Mouse (Mus musculus) limb, embryonic 11.5 days (tissue): ENCODE data around the gene Tspear. TPM values are rescaled to one million over a fixed set of nuclear protein-coding genes. Genes with fewer than 3 reads are reported as not detected.

Experiments
- ATAC-seq: fragments of 200-750 bp; cut with Nextera tagmentation; 2 replicates; pipeline ENCODE4 v1.8.0; 2017; ENCODE audit warnings: low read depth; ENCODE audit not compliant: insufficient number of reproducible peaks, low FRiP score, low TSS enrichment
- DNase-seq: peaks from one replicate; pipeline ENCODE4 v3.0.0-alpha.2; 2015; ENCODE audit warnings: low spot score
- H3K27ac ChIP-seq: fragments of 300-500 bp; sonication (generic); replicated peaks from 2 replicates; pipeline ENCODE4 v1.5.1; 2014; ENCODE audit warnings: low read depth, mild to moderate bottlenecking, low read length
- H3K27me3 ChIP-seq: fragments of 300-500 bp; sonication (generic); 2 replicates; pipeline ENCODE4 v1.6.1; 2014; ENCODE audit warnings: mild to moderate bottlenecking, low read length, mixed read lengths; ENCODE audit not compliant: control insufficient read depth, insufficient read depth
- H3K36me3 ChIP-seq: fragments of 300-500 bp; sonication (generic); 2 replicates; pipeline ENCODE4 v1.6.1; 2014; ENCODE audit warnings: mild to moderate bottlenecking, low read length, moderate library complexity, mixed read lengths; ENCODE audit not compliant: control insufficient read depth, insufficient read depth
- H3K4me1 ChIP-seq: fragments of 300-500 bp; sonication (generic); 2 replicates; pipeline ENCODE4 v1.6.1; 2014; ENCODE audit warnings: low read length, mixed read lengths; ENCODE audit not compliant: control insufficient read depth, insufficient read depth
- H3K4me2 ChIP-seq: fragments of 300-500 bp; sonication (generic); 2 replicates; pipeline ENCODE4 v1.6.1; 2014; ENCODE audit warnings: low read depth, mild to moderate bottlenecking, moderate library complexity; ENCODE audit not compliant: severe bottlenecking
- H3K4me3 ChIP-seq: fragments of 300-500 bp; sonication (generic); 2 replicates; pipeline ENCODE4 v1.5.1; 2014; ENCODE audit warnings: low read depth, low read length
- H3K9ac ChIP-seq: fragments of 300-500 bp; sonication (generic); 2 replicates; pipeline ENCODE4 v1.6.1; 2014; ENCODE audit warnings: mild to moderate bottlenecking, low read length
- H3K9me3 ChIP-seq: fragments of 300-500 bp; sonication (generic); 2 replicates; pipeline ENCODE4 v1.6.1; 2016; ENCODE audit warnings: low read length; ENCODE audit not compliant: control insufficient read depth
- WGBS: fragments of 180-500 bp; shearing (Covaris S2); extraction: QIAGEN DNeasy Blood & Tissue Kit; methylation state at CpG from one replicate; pipeline ENCODE4 v1.1.7; 2014; 5-methylcytosine and 5-hydroxymethylcytosine counted together
- polyA plus RNA-seq: library from polyadenylated mRNA; unstranded; fragments of >200 nt; fragmentation: Nextera tagmentation; extraction: Ambion mirVana; gene quantifications from 2 replicates; pipeline ENCODE4 v1.2.1, GENCODE M21; 2014

Gene Tspear
- 0.45 and 0.84 TPM in 2 replicates for polyA plus RNA-seq

DNA sequence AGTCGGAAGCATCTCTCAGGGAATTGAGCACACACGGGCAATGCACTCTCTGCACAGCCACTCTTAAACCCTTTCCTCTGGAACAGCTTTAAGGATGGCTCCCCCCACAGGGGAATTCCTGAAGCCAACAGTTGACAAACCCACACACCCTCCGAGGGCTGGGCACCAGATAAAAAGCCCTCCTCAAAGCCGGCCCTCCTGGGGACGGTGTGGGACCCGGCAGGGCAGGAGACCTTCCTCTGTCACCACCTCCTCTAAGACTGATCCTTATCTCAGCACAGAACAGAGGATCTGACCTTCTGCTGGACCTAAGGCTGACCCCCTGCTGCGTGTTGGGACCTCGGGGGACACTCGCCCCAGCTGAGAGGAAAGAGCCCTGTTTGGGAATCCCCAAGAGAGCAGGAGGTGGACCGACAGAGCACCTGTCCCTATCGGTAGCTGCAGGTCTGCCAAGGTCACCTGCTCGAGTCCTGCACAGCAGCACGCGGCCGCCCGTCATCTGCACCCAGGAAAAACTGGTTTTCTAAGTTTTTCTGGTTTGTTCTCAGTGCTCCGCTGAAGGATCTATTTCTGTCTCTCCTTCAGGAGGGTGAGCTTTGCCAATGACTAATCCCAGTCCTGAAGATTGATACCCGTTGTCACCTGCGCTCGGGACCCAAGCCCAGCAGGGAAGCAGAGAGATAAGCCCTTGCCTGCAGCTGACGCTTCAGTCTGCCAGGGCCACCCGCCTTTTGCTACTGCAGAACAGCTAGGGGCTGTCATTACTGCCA is at the start of gene Tspear:
Gene Tspear (plus strand): TSS at position 675 of the 770 bp plus-strand sequence.
- WGBS = 4% methylated on average over 22 of the region's 22 CpGs

DNA sequence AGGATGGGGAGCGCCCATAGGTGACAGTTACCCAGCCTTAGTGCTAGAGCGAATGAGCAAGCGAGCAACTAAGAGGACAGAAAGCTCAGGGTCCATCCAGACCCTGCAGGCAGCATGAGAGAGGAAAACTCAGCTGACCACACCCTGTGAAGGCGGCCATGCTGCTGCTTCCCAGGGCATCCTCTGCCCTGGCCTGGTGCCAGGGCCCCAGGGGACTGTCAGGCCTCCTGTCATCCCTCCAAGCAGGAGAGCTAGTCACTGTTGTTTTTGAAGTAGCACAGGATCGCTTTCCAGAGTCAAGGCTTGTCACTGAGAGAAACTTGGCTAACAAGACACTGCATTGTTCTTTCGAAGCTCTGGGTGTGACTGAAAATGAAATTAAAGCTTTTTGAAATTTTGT is 47.4 kb upstream of the Tspear start:
- Histone ChIP-seq H3K4me2 (no peak overlapping the region), H3K9me3 (no peaks in the 10 kb centered on the region), H3K9ac (no peak overlapping the region), H3K27ac (no peak overlapping the region), H3K4me3 (no peak overlapping the region), H3K36me3 (peaks cover 16% of the 10 kb centered on the region; the same call in 1 of the 2 replicates), H3K27me3 (no peaks in the 10 kb centered on the region), H3K4me1 (no peaks in the 10 kb centered on the region)
- ATAC-seq (no peak), DNase-seq (no peak)
- WGBS = 88% methylated on average over 6 of the region's 6 CpGs

More for the DNA sequence above, at the start of gene Tspear:
- DNase-seq = no peak
- no peak for ATAC-seq
- peaks cover 27% of the 10 kb centered on the region for H3K27me3 ChIP-seq
- H3K4me3 ChIP-seq = no peak within 1 kb of the TSS
- H3K36me3 ChIP-seq = no peaks in the 10 kb centered on the region
- peaks cover 14% of the 10 kb centered on the region for H3K4me1 ChIP-seq
- no peak within 1 kb of the TSS for H3K9ac ChIP-seq
- H3K9me3 ChIP-seq = no peaks in the 10 kb centered on the region
- H3K27ac ChIP-seq = no peak within 1 kb of the TSS
- no peak within 1 kb of the TSS for H3K4me2 ChIP-seq

DNA sequence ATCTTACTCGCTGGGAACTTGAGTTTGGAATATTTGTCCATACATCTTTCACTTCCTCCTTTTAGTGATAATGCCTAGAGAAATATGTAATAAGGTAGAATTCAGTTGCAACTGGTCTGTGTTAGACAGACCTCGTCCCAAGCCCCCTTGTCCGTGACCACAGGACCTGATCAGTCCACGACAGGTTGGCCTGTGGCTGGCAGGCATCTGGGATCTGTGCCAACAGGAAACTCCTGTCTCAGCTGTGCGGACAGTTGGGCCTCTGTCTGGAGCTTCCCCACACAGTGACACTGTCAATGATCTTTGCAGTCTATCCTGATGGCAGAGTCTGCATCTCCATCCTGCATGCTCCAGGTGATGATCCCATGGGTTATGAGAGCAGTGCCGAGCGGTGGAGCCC is 43.2 kb upstream of the Tspear start:
- no peak overlapping the region for H3K27ac ChIP-seq
- H3K9me3 ChIP-seq = no peaks in the 10 kb centered on the region
- WGBS = 92% methylated on average over 7 of the region's 7 CpGs
- H3K4me1 ChIP-seq = no peaks in the 10 kb centered on the region
- H3K36me3 ChIP-seq = peaks cover 26% of the 10 kb centered on the region
- H3K4me2 ChIP-seq = no peak overlapping the region
- no peak for ATAC-seq
- H3K9ac ChIP-seq = no peak overlapping the region
- H3K27me3 ChIP-seq = no peaks in the 10 kb centered on the region
- no peak for DNase-seq
- H3K4me3 ChIP-seq = no peak overlapping the region

DNA sequence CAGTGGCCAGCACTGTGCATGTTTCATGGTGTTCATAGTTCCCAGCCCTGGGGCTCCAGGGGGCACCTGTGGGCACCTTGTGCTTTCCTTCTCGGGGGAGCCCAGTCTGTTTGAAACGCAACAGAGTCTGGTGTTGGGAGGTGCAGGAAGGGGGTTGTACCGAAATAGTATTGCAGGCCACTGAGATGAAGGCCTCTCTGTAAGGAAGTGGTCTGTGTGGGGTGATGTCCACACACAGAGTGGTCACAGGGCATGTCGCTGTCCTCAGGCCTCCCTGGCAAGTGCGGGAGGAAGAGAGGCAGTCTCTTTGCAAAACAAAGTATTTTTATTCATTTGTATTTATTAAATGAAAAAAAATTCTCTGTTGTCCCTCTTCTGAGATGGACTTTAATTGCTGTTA is 40.8 kb upstream of the Tspear start:
- no peak for ATAC-seq
- 91% methylated on average over 5 of the region's 5 CpGs for WGBS

DNA sequence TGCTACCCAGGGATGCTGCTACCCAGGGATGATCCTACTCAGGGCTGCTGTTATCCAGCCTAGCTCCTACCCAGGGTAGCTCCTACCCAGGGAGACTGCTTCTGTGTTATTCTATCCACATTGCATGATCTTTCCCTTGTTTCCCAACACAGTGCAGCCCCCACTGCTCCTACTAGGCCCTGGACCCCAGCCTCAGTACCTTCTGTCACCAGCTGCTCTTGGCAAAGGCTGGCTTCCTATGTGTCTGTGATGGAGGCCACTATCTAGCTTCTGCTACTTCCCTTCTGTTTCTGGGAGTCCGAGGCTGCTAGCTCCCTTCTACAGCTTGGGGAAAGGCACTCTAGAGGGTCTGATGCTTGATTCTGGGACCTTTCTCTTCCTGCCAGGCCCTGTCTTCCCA is 38.9 kb upstream of the Tspear start:
- peaks cover 18% of the 10 kb centered on the region for H3K36me3 ChIP-seq
- H3K4me2 ChIP-seq = no peak overlapping the region
- DNase-seq (no peak), ATAC-seq (no peak)
- no peaks in the 10 kb centered on the region for H3K4me1 ChIP-seq
- H3K9ac ChIP-seq = no peak overlapping the region
- 71% methylated on average over 1 of the region's 1 CpGs for WGBS
- H3K4me3 ChIP-seq = no peak overlapping the region
- no peak overlapping the region for H3K27ac ChIP-seq
- H3K27me3 ChIP-seq = no peaks in the 10 kb centered on the region
- no peaks in the 10 kb centered on the region for H3K9me3 ChIP-seq

More for the DNA sequence above, 40.8 kb upstream of the Tspear start:
- Histone ChIP-seq H3K9me3 (no peaks in the 10 kb centered on the region), H3K4me1 (no peaks in the 10 kb centered on the region), H3K36me3 (peaks cover 26% of the 10 kb centered on the region), H3K4me2 (no peak overlapping the region), H3K27ac (no peak overlapping the region), H3K4me3 (no peak overlapping the region), H3K27me3 (no peaks in the 10 kb centered on the region), H3K9ac (no peak overlapping the region)
- DNase-seq = no peak

DNA sequence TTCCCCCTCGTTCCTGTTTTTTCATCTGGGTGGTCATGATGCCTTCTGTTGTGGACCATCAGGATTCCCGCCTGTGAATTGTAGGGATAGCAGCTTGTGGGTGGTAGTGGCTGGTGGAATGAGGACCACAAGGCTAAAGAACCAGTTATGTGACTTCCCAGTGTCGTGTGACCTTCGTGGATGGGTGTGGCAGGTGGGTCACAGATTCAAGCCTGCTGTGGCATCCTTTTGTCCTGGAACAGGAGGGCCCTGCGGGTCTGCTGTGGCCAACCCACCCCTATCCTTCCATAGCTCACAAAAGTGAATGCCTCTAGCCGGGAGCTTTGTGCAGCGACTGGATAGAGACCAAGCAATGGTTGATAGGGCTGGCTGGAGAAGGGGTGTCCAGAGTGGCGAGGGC is 38.5 kb upstream of the Tspear start:
- ATAC-seq (no peak), DNase-seq (no peak)
- Histone ChIP-seq H3K27me3 (no peaks in the 10 kb centered on the region), H3K27ac (no peak overlapping the region), H3K4me1 (no peaks in the 10 kb centered on the region), H3K9ac (no peak overlapping the region), H3K36me3 (peaks cover 18% of the 10 kb centered on the region), H3K4me2 (no peak overlapping the region), H3K9me3 (no peaks in the 10 kb centered on the region), H3K4me3 (no peak overlapping the region)
- WGBS = 81% methylated on average over 8 of the region's 8 CpGs

DNA sequence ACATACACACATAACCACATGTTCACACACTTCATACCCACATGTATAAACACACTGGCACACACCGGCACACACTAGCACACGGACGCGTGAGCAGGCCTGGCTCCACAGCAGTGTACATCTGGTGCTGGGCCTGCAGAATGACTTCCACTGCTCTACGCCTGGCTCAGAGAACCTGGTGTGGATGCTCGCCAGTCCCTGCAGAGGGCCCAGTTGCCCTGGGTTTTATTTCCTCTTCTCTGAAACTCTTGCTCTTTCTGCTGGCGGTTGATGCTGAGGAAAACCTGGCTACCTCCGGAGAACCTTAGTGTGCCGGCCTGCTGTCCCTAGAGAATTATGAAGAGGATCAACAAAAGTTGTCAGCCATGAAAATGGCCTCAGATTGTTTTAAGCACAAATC is 34.3 kb upstream of the Tspear start:
- Histone ChIP-seq H3K27me3 (no peaks in the 10 kb centered on the region), H3K36me3 (no peaks in the 10 kb centered on the region; the same call in 1 of the 2 replicates), H3K4me3 (no peak overlapping the region), H3K9me3 (no peaks in the 10 kb centered on the region), H3K27ac (no peak overlapping the region), H3K4me2 (no peak overlapping the region), H3K9ac (no peak overlapping the region), H3K4me1 (no peaks in the 10 kb centered on the region)
- DNase-seq (no peak), ATAC-seq (no peak)
- 88% methylated on average over 9 of the region's 9 CpGs for WGBS

DNA sequence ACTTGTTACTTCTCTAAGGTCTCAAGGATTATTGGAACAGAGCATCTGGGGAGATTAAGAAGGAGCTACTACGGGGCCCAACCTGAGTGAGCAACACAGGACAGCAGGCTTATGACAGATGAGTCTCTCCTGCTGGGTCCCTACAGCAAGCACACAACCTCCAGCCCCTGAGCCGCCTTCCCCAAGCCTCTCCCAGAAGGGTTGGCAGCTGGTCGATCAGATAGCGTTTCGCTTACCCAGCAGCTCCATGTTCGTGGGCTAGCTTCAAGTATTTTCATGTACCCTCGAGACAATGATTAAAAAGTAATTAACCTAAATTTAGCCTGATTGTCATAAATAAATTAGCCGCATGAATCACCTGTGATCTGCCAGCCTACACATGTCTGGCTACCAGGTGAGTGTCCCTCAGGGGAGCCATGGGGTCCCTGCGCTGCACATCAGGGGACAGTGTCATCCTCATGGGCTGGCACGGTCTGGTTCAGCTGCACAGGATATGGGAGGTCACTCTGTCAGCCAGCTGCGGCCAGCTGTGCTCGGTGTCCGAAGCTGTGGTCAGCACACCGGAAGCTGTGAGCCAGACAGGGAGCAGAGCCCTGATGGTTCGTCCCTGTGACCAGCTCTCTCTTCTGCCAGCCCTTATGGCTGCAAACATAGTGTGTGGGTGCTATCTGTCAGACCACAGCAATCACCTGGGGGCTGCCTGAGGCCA is 27.9 kb upstream of the Tspear start:
- Histone ChIP-seq H3K27me3 (no peaks in the 10 kb centered on the region), H3K4me3 (no peak overlapping the region), H3K4me2 (no peak overlapping the region), H3K4me1 (no peaks in the 10 kb centered on the region), H3K36me3 (no peaks in the 10 kb centered on the region; the same call in 1 of the 2 replicates), H3K9me3 (no peaks in the 10 kb centered on the region), H3K27ac (no peak overlapping the region), H3K9ac (no peak overlapping the region)
- WGBS = 72% methylated on average over 15 of the region's 15 CpGs
- no peak for DNase-seq
- ATAC-seq = no peak
